Mouse (Mus musculus) ES-E14 (cell line): ENCODE data around the gene Trp53.

ENCODE experiments used
- CHD2 ChIP-seq: IDR thresholded peaks from 2 replicates; pipeline ENCODE4 v1.6.1; 2014; ENCODE audit warnings: mild to moderate bottlenecking, low read depth, low read length, inconsistent platforms
- MAFK ChIP-seq: IDR thresholded peaks from 2 replicates; pipeline ENCODE4 v1.6.1; 2014; ENCODE audit warnings: mild to moderate bottlenecking, low read depth, low read length, inconsistent platforms; ENCODE audit not compliant: insufficient read depth

DNA sequence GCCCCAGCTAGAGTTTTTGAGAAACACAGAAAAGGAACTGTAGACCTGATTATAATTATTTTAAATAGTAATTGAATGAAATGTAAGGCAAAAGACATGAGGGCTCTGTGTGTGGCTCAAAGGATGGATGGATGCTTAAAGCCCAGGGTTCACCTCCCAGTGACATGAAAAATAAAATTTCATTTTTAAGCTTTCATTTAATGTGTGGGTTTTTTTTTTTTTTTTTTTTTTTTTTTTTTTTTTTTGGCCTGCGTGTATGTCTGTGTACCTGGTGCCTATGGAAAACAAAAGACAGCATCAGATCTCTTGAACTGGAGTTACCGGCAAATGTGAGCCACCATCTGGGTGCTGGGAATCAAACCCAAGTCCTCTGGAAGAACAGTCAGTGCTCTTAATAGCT, 39.5 kb upstream of the Trp53 start:
- TF ChIP-seq MAFK (no peak), CHD2 (no peak)
